Mouse (Mus musculus) testis, adult 2 months (tissue): ENCODE measurements at regions not wholly inside any gene's neighbourhood (a gene's known extent, or its start where the extent isn't known, plus 50 kb on each side); places are given as distances from the start of the nearest gene placed in this dataset.

Source experiments
- H3K27ac ChIP-seq: fragments of 200-500 bp; 2 replicates; pipeline ENCODE4 v1.5.1; 2012; ENCODE audit warnings: low read depth, low read length; ENCODE audit not compliant: control insufficient read depth, insufficient read depth
- H3K27me3 ChIP-seq: fragments of 200-500 bp; 2 replicates; pipeline ENCODE4 v1.6.1; 2012; ENCODE audit warnings: mild to moderate bottlenecking, low read length, moderate library complexity; ENCODE audit not compliant: control insufficient read depth, insufficient read depth
- H3K36me3 ChIP-seq: fragments of 200-500 bp; 2 replicates; pipeline ENCODE4 v1.6.1; 2012; ENCODE audit warnings: mild to moderate bottlenecking, low read length; ENCODE audit not compliant: control insufficient read depth, insufficient read depth
- H3K4me1 ChIP-seq: fragments of 200-500 bp; 2 replicates; pipeline ENCODE4 v1.6.1; 2012; ENCODE audit warnings: low read length; ENCODE audit not compliant: control insufficient read depth, insufficient read depth
- H3K4me3 ChIP-seq: fragments of 200-500 bp; 2 replicates; pipeline ENCODE4 v1.5.1; 2012; ENCODE audit warnings: low read depth, mild to moderate bottlenecking, low read length, moderate library complexity, mixed read lengths; ENCODE audit not compliant: control insufficient read depth
- CTCF ChIP-seq: fragments of 200-500 bp; IDR thresholded peaks from 2 replicates; pipeline ENCODE4 v1.5.1; 2012; ENCODE audit warnings: low read depth, mild to moderate bottlenecking, inconsistent platforms, low read length, moderate library complexity; ENCODE audit not compliant: control insufficient read depth, insufficient read depth, insufficient replicate concordance
- POLR2A ChIP-seq: fragments of 200-500 bp; IDR thresholded peaks from 2 replicates; pipeline ENCODE4 v1.6.1; 2012; ENCODE audit warnings: low read depth, mild to moderate bottlenecking, inconsistent platforms, low read length, moderate library complexity; ENCODE audit not compliant: control insufficient read depth

DNA sequence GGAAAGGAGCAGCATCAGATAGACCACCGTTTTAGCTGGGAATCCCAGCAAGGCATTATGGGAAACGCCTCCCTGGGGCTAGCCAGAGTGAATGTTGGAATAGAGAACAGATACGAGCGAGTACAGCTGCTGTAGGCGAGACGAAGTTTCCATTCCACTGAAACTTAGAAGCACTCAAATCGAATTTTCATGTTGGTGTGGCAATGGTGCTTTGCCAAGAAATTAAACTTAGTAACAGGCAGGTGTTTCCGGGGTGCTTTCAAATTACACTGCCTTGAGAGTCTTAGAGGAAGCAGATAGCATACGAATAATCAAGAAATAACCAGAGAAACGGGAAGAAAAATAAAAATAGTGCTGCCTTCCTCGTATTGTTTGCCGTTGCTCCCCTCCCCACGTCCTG, 327.1 kb upstream of the Slc24a5 start:
- Histone ChIP-seq H3K27ac (no peak overlapping the region), H3K4me3 (no peak overlapping the region), H3K36me3 (no peaks in the 10 kb centered on the region), H3K4me1 (no peaks in the 10 kb centered on the region; the same call in 1 of the 2 replicates), H3K27me3 (no peaks in the 10 kb centered on the region)
- TF ChIP-seq CTCF = no peak

DNA sequence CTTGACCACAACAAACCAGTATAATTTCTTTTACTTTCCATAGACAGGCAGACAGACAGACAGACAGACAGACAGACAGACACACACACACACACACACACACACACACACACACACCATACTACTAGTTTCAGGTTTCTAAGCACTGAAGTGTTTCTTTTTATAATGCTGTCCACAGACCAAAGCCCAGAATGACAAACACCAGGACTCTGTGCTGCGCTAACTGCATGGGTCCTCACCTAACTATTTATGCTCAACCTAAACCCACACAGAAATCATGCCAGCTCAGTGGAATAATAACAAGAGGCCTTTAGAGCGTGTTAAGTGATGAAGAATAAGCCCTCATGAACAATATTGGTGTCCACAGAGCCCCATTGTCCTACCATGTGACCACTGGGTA, 325.0 kb upstream of the Slc24a5 start:
- TF ChIP-seq CTCF (no peak), POLR2A (no peak)
- no peaks in the 10 kb centered on the region; the same call in 1 of the 2 replicates for H3K4me1 ChIP-seq
- no peak overlapping the region for H3K4me3 ChIP-seq
- no peaks in the 10 kb centered on the region for H3K36me3 ChIP-seq
- no peaks in the 10 kb centered on the region for H3K27me3 ChIP-seq
- H3K27ac ChIP-seq = no peak overlapping the region

DNA sequence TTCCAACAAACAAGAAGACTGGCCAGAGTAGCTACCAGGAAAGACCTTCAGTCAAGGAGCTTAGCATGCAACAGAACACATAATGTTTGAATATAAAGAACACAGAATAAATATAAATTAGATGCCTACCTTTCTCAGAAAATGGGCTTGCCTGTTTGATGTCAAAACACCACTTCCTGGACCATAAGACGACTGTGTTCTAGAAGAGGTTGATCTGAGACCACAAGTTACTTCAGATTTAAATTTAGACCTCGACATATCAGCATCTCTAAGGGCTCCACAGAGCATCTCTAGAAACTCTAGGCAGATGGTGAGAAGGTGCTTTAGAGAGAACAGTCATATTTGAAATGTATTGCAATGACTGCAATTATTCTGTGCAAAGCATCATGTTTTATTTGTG, 322.9 kb upstream of the Slc24a5 start:
- no peak overlapping the region for H3K27ac ChIP-seq
- no peaks in the 10 kb centered on the region; the same call in 1 of the 2 replicates for H3K4me1 ChIP-seq
- H3K27me3 ChIP-seq = no peaks in the 10 kb centered on the region
- H3K36me3 ChIP-seq = no peaks in the 10 kb centered on the region
- TF ChIP-seq POLR2A (no peak), CTCF (no peak)
- H3K4me3 ChIP-seq = no peak overlapping the region

DNA sequence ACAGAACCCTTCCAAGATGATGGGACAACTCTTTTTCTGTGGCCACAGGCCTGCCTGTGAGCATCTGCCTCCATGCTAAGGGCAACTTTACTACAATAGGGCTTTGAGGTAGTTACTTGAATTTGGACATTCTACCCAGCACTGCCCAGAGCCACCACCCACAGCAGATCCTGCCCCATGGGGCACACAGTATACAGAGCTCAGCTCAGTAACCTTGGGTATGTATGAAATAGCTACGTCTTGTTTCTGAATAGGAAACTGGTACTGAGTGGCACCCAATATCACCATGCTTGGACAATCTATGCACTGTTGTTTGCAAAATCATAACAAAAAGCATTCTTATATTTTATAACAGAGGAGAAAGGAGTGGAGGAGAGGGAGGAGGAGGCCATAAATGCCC, 320.8 kb upstream of the Slc24a5 start:
- no peaks in the 10 kb centered on the region for H3K36me3 ChIP-seq
- H3K27ac ChIP-seq = no peak overlapping the region
- H3K4me3 ChIP-seq = no peak overlapping the region
- no peaks in the 10 kb centered on the region for H3K4me1 ChIP-seq
- no peak for TF ChIP-seq POLR2A
- no peak for TF ChIP-seq CTCF
- H3K27me3 ChIP-seq = no peaks in the 10 kb centered on the region

DNA sequence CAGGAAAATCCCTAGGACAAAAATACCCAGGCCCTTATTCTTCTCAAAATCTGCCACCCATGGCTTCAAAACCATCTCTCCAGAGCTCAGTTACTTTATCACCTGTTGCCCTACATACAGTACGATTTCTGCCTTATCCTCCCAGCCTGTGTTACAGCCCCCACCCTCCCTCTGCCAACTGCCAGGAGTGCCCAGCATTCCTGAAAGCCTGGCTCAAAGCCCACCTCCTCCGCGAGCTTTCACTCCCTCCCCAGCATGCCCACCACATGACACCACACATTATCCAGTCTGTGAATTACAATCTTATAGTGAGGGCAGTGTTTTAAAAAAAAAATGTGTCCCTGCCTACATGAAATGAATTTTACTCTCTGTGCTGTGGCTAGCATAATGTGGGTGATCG, 320.3 kb upstream of the Slc24a5 start:
- Histone ChIP-seq H3K4me3 (no peak overlapping the region), H3K4me1 (no peaks in the 10 kb centered on the region), H3K27ac (no peak overlapping the region), H3K27me3 (no peaks in the 10 kb centered on the region), H3K36me3 (no peaks in the 10 kb centered on the region)
- no peak for TF ChIP-seq POLR2A
- TF ChIP-seq CTCF = no peak

DNA sequence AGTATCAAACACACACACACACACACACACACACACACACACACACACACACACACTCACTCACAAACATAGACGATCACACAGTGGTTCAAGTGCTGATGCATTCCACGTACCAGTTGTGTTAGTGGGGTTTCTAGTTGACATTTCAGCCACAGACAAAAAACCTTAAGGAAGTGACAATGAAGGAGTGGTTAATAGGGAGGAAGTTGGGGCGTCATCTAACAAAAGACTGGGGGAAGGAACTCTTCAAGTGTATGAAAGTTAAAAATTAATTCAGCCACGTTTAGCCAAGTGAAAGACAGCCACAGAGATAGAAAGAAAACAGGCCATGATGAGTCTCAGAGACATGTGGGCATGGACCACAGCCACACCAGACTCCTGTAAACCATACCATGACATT, 316.1 kb upstream of the Slc24a5 start:
- Histone ChIP-seq H3K27me3 (no peaks in the 10 kb centered on the region), H3K27ac (no peak overlapping the region), H3K4me3 (no peak overlapping the region), H3K4me1 (no peaks in the 10 kb centered on the region), H3K36me3 (no peaks in the 10 kb centered on the region)
- TF ChIP-seq CTCF = no peak

DNA sequence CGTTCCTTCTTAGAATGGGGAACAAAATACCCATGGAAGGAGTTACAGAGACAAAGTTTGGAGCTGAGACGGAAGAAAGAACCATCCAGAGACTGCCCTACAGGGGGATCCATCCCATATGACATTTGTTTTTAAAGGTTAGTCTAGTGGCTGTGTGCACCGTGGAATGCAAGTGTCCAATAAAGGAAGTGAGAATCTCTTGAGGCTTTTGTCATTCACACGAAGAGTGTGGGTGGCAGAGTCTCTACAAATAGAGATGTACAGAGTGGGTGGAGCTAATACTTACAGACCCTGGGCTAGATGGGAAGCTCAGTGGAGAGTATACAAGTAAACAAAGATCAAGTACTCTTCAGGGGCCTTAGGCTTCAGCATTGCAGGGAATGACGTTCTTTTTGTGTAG, 314.2 kb upstream of the Slc24a5 start:
- Histone ChIP-seq H3K27ac (no peak overlapping the region), H3K27me3 (no peaks in the 10 kb centered on the region), H3K36me3 (no peaks in the 10 kb centered on the region), H3K4me1 (no peaks in the 10 kb centered on the region), H3K4me3 (no peak overlapping the region)
- no peak for TF ChIP-seq CTCF
- no peak for TF ChIP-seq POLR2A

DNA sequence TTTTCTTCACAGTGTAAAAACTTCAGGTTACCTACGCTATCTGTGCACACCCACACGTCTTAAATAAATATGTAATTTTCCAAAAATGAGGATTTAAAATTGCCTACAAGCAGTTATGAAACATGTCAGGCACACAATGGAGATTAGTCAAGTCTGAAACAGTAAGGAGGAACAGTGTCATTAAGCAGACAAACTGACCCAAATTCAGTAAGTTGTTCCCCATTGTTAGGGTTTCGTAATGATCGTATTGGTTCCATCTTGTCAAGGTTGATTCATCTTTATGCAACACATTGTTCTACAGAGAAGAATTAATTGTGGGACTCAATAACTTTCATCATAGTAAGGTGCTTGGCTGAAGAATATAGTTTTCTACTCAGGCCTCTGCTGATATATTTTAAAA, 312.7 kb upstream of the Slc24a5 start:
- H3K36me3 ChIP-seq = no peaks in the 10 kb centered on the region
- H3K27ac ChIP-seq = no peak overlapping the region
- H3K4me1 ChIP-seq = no peaks in the 10 kb centered on the region
- TF ChIP-seq CTCF (no peak), POLR2A (no peak)
- H3K4me3 ChIP-seq = no peak overlapping the region
- no peaks in the 10 kb centered on the region for H3K27me3 ChIP-seq
